Mouse (Mus musculus): ENCODE data around the gene Gcnt3. TPM values are rescaled to one million over a fixed set of nuclear protein-coding genes. Genes with fewer than 3 reads are reported as not detected.

Gene Gcnt3
- polyA plus RNA-seq, 1 experiment from 2014 or later, result not detected

GRCm38 (mm10) chr9:69990346-69990745 is 47.5 kb downstream of the Gcnt3 start:
- H3K9ac ChIP-seq (replicated peaks), result peak overlapping the region; percentile 96
- WGBS, result 13% methylated on average over 5 of the region's 5 CpGs
- peak overlapping the region; percentile 47 for H3K4me2 ChIP-seq (replicated peaks)
- no peaks in the 10 kb centered on the region for H3K9me3 ChIP-seq
- H3K27me3 ChIP-seq, result no peaks in the 10 kb centered on the region
- H3K4me3 ChIP-seq, result peak overlapping the region; percentile 84
- no peaks in the 10 kb centered on the region for H3K36me3 ChIP-seq
- peaks cover 33% of the 10 kb centered on the region for H3K4me1 ChIP-seq
- no peak for ATAC-seq (replicated peaks)
- H3K27ac ChIP-seq (replicated peaks), result 0 out of 2 replicates have a peak overlapping the region, but pooled peaks have one; percentile 90

- Histone ChIP-seq H3K36me3 (no peaks in the 10 kb centered on the region), H3K27ac (replicated peaks) (peak within 1 kb of the TSS; percentile 90), H3K9ac (replicated peaks) (peak within 1 kb of the TSS; percentile 96), H3K9me3 (no peaks in the 10 kb centered on the region), H3K4me3 (peak within 1 kb of the TSS; percentile 84), H3K27me3 (no peaks in the 10 kb centered on the region), H3K4me2 (replicated peaks) (peak within 1 kb of the TSS; percentile 47), H3K4me1 (peaks cover 33% of the 10 kb centered on the region)
- ATAC-seq (replicated peaks), result peak; percentile 95
- under 1% methylated on average over 76 of the region's 76 CpGs for WGBS
Observed at GRCm38 (mm10) chr9:69989303-69990121, 48.4 kb downstream of the Gcnt3 start, which contains the start of gene Bnip2. Bnip2 (plus strand) TSS chr9:69989466.

GRCm38 (mm10) chr9:69988706-69989302 is 49.1 kb downstream of the Gcnt3 start:
- peak overlapping the region; percentile 47 for H3K4me2 ChIP-seq (replicated peaks)
- no peaks in the 10 kb centered on the region for H3K36me3 ChIP-seq
- H3K9ac ChIP-seq (replicated peaks), result peak overlapping the region; percentile 96
- no peaks in the 10 kb centered on the region for H3K27me3 ChIP-seq
- H3K4me1 ChIP-seq, result peaks cover 30% of the 10 kb centered on the region
- no peaks in the 10 kb centered on the region for H3K9me3 ChIP-seq
- H3K27ac ChIP-seq (replicated peaks), result peak overlapping the region; percentile 90
- peak overlapping the region; percentile 84 for H3K4me3 ChIP-seq
- WGBS, result 39% methylated on average over 16 of the region's 16 CpGs
- ATAC-seq (replicated peaks), result no peak

GRCm38 (mm10) chr9:69987579-69987978 is 50.3 kb downstream of the Gcnt3 start:
- Histone ChIP-seq H3K27me3 (no peaks in the 10 kb centered on the region), H3K9ac (replicated peaks) (no peak overlapping the region), H3K9me3 (no peaks in the 10 kb centered on the region), H3K36me3 (no peaks in the 10 kb centered on the region), H3K4me3 (no peak overlapping the region), H3K4me2 (replicated peaks) (no peak overlapping the region), H3K27ac (replicated peaks) (no peak overlapping the region), H3K4me1 (peaks cover 23% of the 10 kb centered on the region)
- ATAC-seq (replicated peaks), result no peak
- WGBS, result 1% methylated on average over 3 of the region's 3 CpGs

GRCm38 (mm10) chr9:69986571-69986970 is 51.3 kb downstream of the Gcnt3 start:
- peaks cover 13% of the 10 kb centered on the region for H3K4me1 ChIP-seq
- WGBS, result 83% methylated on average over 5 of the region's 5 CpGs
- no peaks in the 10 kb centered on the region for H3K27me3 ChIP-seq
- H3K27ac ChIP-seq (replicated peaks), result no peak overlapping the region
- no peak overlapping the region for H3K9ac ChIP-seq (replicated peaks)
- H3K4me3 ChIP-seq, result no peak overlapping the region
- no peak for ATAC-seq (replicated peaks)
- no peaks in the 10 kb centered on the region for H3K9me3 ChIP-seq
- no peak overlapping the region for H3K4me2 ChIP-seq (replicated peaks)
- no peaks in the 10 kb centered on the region for H3K36me3 ChIP-seq

GRCm38 (mm10) chr9:69986063-69986462 is 51.8 kb downstream of the Gcnt3 start:
- Histone ChIP-seq H3K36me3 (no peaks in the 10 kb centered on the region), H3K4me1 (peaks cover 8% of the 10 kb centered on the region), H3K27me3 (no peaks in the 10 kb centered on the region), H3K4me2 (replicated peaks) (no peak overlapping the region), H3K4me3 (no peak overlapping the region), H3K27ac (replicated peaks) (no peak overlapping the region), H3K9me3 (no peaks in the 10 kb centered on the region), H3K9ac (replicated peaks) (no peak overlapping the region)
- no peak for ATAC-seq (replicated peaks)
- 85% methylated on average over 10 of the region's 10 CpGs for WGBS

- no peak overlapping the region for H3K4me2 ChIP-seq (replicated peaks)
- H3K36me3 ChIP-seq, result no peaks in the 10 kb centered on the region
- no peaks in the 10 kb centered on the region for H3K9me3 ChIP-seq
- H3K4me1 ChIP-seq, result peaks cover 3% of the 10 kb centered on the region
- 70% methylated on average over 1 of the region's 1 CpGs for WGBS
- no peak overlapping the region for H3K9ac ChIP-seq (replicated peaks)
- H3K27ac ChIP-seq (replicated peaks), result no peak overlapping the region
- H3K4me3 ChIP-seq, result no peak overlapping the region
- ATAC-seq (replicated peaks), result no peak
- no peaks in the 10 kb centered on the region for H3K27me3 ChIP-seq
Observed at GRCm38 (mm10) chr9:69985526-69985925, 52.4 kb downstream of the Gcnt3 start.

Other genes with a start within 250 kb of the Gcnt3 start
- gene Bnip2, start 48.6 kb downstream of the Gcnt3 start, polyA plus RNA-seq (2015; fragmentation: Nextera tagmentation; extraction: Ambion mirVana), result 104 and 105 TPM in 2 replicates
- 208 and 210 TPM in 2 replicates for gene Gtf2a2, start 25.5 kb downstream of the Gcnt3 start, polyA plus RNA-seq (2015; fragmentation: Nextera tagmentation; extraction: Ambion mirVana)
- 10.5 TPM in 2 replicates for gene Fam81a, start 104.5 kb upstream of the Gcnt3 start, polyA plus RNA-seq (2015; fragmentation: Nextera tagmentation; extraction: Ambion mirVana)
- 5.1 and 5.9 TPM in 2 replicates for gene Myo1e, start 169.3 kb upstream of the Gcnt3 start, polyA plus RNA-seq (2015; fragmentation: Nextera tagmentation; extraction: Ambion mirVana)

Data from forebrain, embryonic 15.5 days (tissue).